Mouse (Mus musculus) CH12.LX (cell line): ENCODE measurements at regions not wholly inside any gene's neighbourhood (a gene's known extent, or its start where the extent isn't known, plus 50 kb on each side); places are given as distances from the start of the nearest gene placed in this dataset.

ENCODE experiments used
- DNase-seq: peaks from one replicate; pipeline ENCODE4 v3.0.0-alpha.2; 2013; ENCODE audit errors: extremely low read depth
- H3K27ac ChIP-seq: 2 replicates; pipeline ENCODE4 v1.5.1; 2012; ENCODE audit warnings: low read depth, mild to moderate bottlenecking, control low read depth, moderate library complexity; ENCODE audit not compliant: insufficient read depth
- H3K27me3 ChIP-seq: replicated peaks from 2 replicates; pipeline ENCODE3; 2012; ENCODE audit warnings: inconsistent platforms
- H3K36me3 ChIP-seq, 2 experiments: replicated peaks in 1 of 2; 2 replicates each; pipeline versions ENCODE3 to v1.6.1; 2012; ENCODE audit warnings: inconsistent platforms in 1 of 2, low read length in 1 of 2, mild to moderate bottlenecking in 1 of 2, mixed read lengths in 1 of 2, moderate library complexity in 1 of 2; ENCODE audit not compliant: control insufficient read depth in 1 of 2, insufficient read depth in 1 of 2
- H3K4me1 ChIP-seq, 2 experiments: 2 replicates each; pipeline ENCODE4 v1.6.1; 2012; ENCODE audit warnings: inconsistent platforms in 1 of 2, moderate library complexity in 1 of 2; ENCODE audit not compliant: insufficient read depth in 2 of 2, control insufficient read depth in 1 of 2
- H3K4me2 ChIP-seq: 2 replicates; pipeline ENCODE4 v1.6.1; 2012; ENCODE audit warnings: low read depth, mild to moderate bottlenecking, control low read depth; ENCODE audit not compliant: poor library complexity, insufficient read depth, severe bottlenecking
- H3K4me3 ChIP-seq, 3 experiments: fragments of 150-350 bp in 1 of 3; sonication (generic) in 1 of 3; replicated peaks in 1 of 3; 2 replicates each; pipeline versions ENCODE3 to v1.5.1; 2011 to 2012; ENCODE audit warnings: low read depth in 2 of 3, low read length in 2 of 3, mild to moderate bottlenecking in 2 of 3, moderate library complexity in 2 of 3, control low read depth in 1 of 3, improper control_type of control experiment in 1 of 3, inconsistent platforms in 1 of 3, mixed read lengths in 1 of 3; ENCODE audit not compliant: poor library complexity in 1 of 3
- H3K79me2 ChIP-seq: replicated peaks from 2 replicates; pipeline ENCODE4 v1.6.1; 2012; ENCODE audit warnings: mild to moderate bottlenecking, moderate library complexity; ENCODE audit not compliant: control insufficient read depth, poor library complexity, insufficient read depth, severe bottlenecking; ENCODE audit errors: extremely low read depth
- H3K9ac ChIP-seq: 2 replicates; pipeline ENCODE4 v1.6.1; 2012; ENCODE audit warnings: low read depth, mild to moderate bottlenecking, control low read depth, moderate library complexity; ENCODE audit not compliant: insufficient read depth
- H3K9me3 ChIP-seq: replicated peaks from 2 replicates; pipeline ENCODE3; 2012; ENCODE audit warnings: low read length, inconsistent platforms, mixed read lengths
- BHLHE40 ChIP-seq: IDR thresholded peaks from 2 replicates; pipeline ENCODE4 v1.6.1; 2011; ENCODE audit warnings: mild to moderate bottlenecking, low read depth, low read length, improper control_type of control experiment
- CHD1 ChIP-seq: IDR thresholded peaks from 2 replicates; pipeline ENCODE4 v1.6.1; 2012; ENCODE audit warnings: low read depth, low read length, improper control_type of control experiment, inconsistent platforms
- CHD2 ChIP-seq: IDR thresholded peaks from 2 replicates; pipeline ENCODE4 v1.6.1; 2011; ENCODE audit warnings: low read length, improper control_type of control experiment
- GABPA ChIP-seq: IDR thresholded peaks from 2 replicates; pipeline ENCODE4 v1.6.1; 2012; ENCODE audit warnings: low read depth, low read length, improper control_type of control experiment, inconsistent platforms; ENCODE audit not compliant: insufficient replicate concordance
- HCFC1 ChIP-seq: IDR thresholded peaks from 2 replicates; pipeline ENCODE4 v1.6.1; 2012; ENCODE audit warnings: low read depth, mild to moderate bottlenecking, inconsistent platforms, low read length, improper control_type of control experiment
- IRF4 ChIP-seq: IDR thresholded peaks from 2 replicates; pipeline ENCODE4 v1.6.1; 2014; ENCODE audit warnings: low read depth, mild to moderate bottlenecking, inconsistent platforms, low read length, improper control_type of control experiment
- JUN ChIP-seq: IDR thresholded peaks from 2 replicates; pipeline ENCODE4 v1.6.1; 2011; ENCODE audit warnings: low read depth, mild to moderate bottlenecking, low read length, improper control_type of control experiment, moderate library complexity; ENCODE audit not compliant: insufficient read depth
- KAT2A ChIP-seq: IDR thresholded peaks from 2 replicates; pipeline ENCODE4 v1.6.1; 2012; ENCODE audit warnings: low read length, improper control_type of control experiment, inconsistent platforms; ENCODE audit not compliant: insufficient replicate concordance
- MAX ChIP-seq: IDR thresholded peaks from 2 replicates; pipeline ENCODE4 v1.6.1; 2011; ENCODE audit warnings: low read length, improper control_type of control experiment
- MAZ ChIP-seq: IDR thresholded peaks from 2 replicates; pipeline ENCODE4 v1.6.1; 2012; ENCODE audit warnings: low read depth, mild to moderate bottlenecking, inconsistent platforms, low read length, improper control_type of control experiment, moderate library complexity
- MEF2A ChIP-seq: IDR thresholded peaks from 2 replicates; pipeline ENCODE4 v1.6.1; 2014; ENCODE audit warnings: low read depth, mild to moderate bottlenecking, inconsistent platforms, low read length, improper control_type of control experiment, borderline replicate concordance
- MXI1 ChIP-seq: IDR thresholded peaks from 2 replicates; pipeline ENCODE4 v1.6.1; 2011; ENCODE audit warnings: mild to moderate bottlenecking, low read depth, low read length, improper control_type of control experiment
- MYC ChIP-seq: IDR thresholded peaks from 2 replicates; pipeline ENCODE4 v1.6.1; 2011; ENCODE audit warnings: low read depth, mild to moderate bottlenecking, improper control_type of control experiment, low read length
- NELFE ChIP-seq: IDR thresholded peaks from 2 replicates; pipeline ENCODE4 v1.6.1; 2011; ENCODE audit warnings: low read depth, low read length, improper control_type of control experiment
- NRF1 ChIP-seq: IDR thresholded peaks from 2 replicates; pipeline ENCODE4 v1.6.1; 2014; ENCODE audit warnings: low read depth, mild to moderate bottlenecking, inconsistent platforms, low read length, improper control_type of control experiment, moderate library complexity
- PAX5 ChIP-seq: IDR thresholded peaks from 2 replicates; pipeline ENCODE4 v1.6.1; 2012; ENCODE audit warnings: low read length, inconsistent platforms, mixed read lengths
- POLR2AphosphoS2 ChIP-seq: IDR thresholded peaks from 2 replicates; pipeline ENCODE4 v1.6.1; 2011; ENCODE audit warnings: low read depth, low read length, improper control_type of control experiment
- RCOR1 ChIP-seq: conservative IDR thresholded peaks from 2 replicates; pipeline ENCODE4 v1.6.1; 2012; ENCODE audit warnings: low read depth, mild to moderate bottlenecking, inconsistent platforms, low read length, improper control_type of control experiment
- SMC3 ChIP-seq: IDR thresholded peaks from 2 replicates; pipeline ENCODE4 v1.6.1; 2011; ENCODE audit warnings: low read depth, low read length, improper control_type of control experiment
- TBP ChIP-seq: conservative IDR thresholded peaks from 2 replicates; pipeline ENCODE4 v1.6.1; 2011; ENCODE audit warnings: low read depth, low read length, improper control_type of control experiment
- TCF12 ChIP-seq: IDR thresholded peaks from 2 replicates; pipeline ENCODE4 v1.6.1; 2014; ENCODE audit warnings: low read depth, mild to moderate bottlenecking, inconsistent platforms, low read length, improper control_type of control experiment
- USF1 ChIP-seq: IDR thresholded peaks from 2 replicates; pipeline ENCODE4 v1.6.1; 2014; ENCODE audit warnings: low read depth, mild to moderate bottlenecking, inconsistent platforms, low read length, improper control_type of control experiment
- USF2 ChIP-seq: conservative IDR thresholded peaks from 2 replicates; pipeline ENCODE4 v1.6.1; 2011; ENCODE audit warnings: low read depth, low read length, improper control_type of control experiment
- ZC3H11A ChIP-seq: IDR thresholded peaks from 2 replicates; pipeline ENCODE4 v1.6.1; 2012; ENCODE audit warnings: low read depth, mild to moderate bottlenecking, inconsistent platforms, low read length, improper control_type of control experiment
- ZMIZ1 ChIP-seq: IDR thresholded peaks from 2 replicates; pipeline ENCODE4 v1.6.1; 2012; ENCODE audit warnings: low read depth, mild to moderate bottlenecking, inconsistent platforms, low read length, improper control_type of control experiment
- dilution Hi-C: fragments of 300-500 bp; cut with MboI; formaldehyde crosslinking; loops from 2 replicates; pipeline ENCODE4 v1.14.3; 2020; ENCODE audit warnings: low sequenced_read_pairs; ENCODE audit not compliant: extremely low pct_unique_long_range_greater_than_20kb, extremely low pct_ligation_motif_present
- in situ Hi-C: fragments of 300-500 bp; cut with MboI; formaldehyde crosslinking; loops from 3 replicates; pipeline ENCODE4 v1.14.3; 2019; ENCODE audit warnings: low sequenced_read_pairs, low pct_ligation_motif_present, low pct_unique_long_range_greater_than_20kb, mixed read lengths

DNA sequence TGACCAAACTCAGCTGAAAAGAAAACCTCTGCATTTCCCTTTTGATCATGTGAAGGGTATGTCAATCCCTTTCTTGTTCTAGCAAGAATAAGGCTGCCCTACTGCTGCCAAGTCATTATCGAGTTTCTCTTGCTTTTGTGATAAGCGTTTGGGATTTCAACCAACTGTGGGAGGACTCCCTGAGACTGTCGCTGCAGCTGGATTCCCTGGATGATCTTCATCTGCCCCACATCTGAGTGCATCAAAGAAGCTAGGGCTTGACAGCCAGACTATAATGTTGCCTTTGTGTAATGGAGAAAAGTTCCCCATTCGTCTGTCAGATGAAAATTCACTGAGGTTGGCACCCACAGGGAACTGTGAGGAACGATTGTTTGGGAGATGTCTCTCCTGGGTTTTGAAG is 147.4 kb upstream of the Ptprk start:
- H3K9me3 ChIP-seq: peaks cover 8% of the 10 kb centered on the region
- H3K27ac ChIP-seq: no peak overlapping the region
- DNase-seq: no peak
- dilution Hi-C loops: no loop called here
- no peak overlapping the region for H3K4me2 ChIP-seq
- no peaks in the 10 kb centered on the region for H3K36me3 ChIP-seq
- H3K79me2 ChIP-seq: no peaks in the 10 kb centered on the region
- TF ChIP-seq NELFE (no peak), POLR2AphosphoS2 (no peak), KAT2A (no peak), RCOR1 (no peak), USF2 (no peak), MAX (no peak), TBP (no peak), BHLHE40 (no peak), CHD1 (no peak), USF1 (no peak), MEF2A (no peak), GABPA (no peak), MXI1 (no peak), JUN (no peak), ZMIZ1 (no peak), NRF1 (no peak)
- TF ChIP-seq, all 38 proteins: peak for 0
- in situ Hi-C loops: no loop called here
- no peaks in the 10 kb centered on the region for H3K4me1 ChIP-seq
- no peak overlapping the region for H3K9ac ChIP-seq
- no peak overlapping the region for H3K4me3 ChIP-seq
- no peaks in the 10 kb centered on the region for H3K27me3 ChIP-seq

DNA sequence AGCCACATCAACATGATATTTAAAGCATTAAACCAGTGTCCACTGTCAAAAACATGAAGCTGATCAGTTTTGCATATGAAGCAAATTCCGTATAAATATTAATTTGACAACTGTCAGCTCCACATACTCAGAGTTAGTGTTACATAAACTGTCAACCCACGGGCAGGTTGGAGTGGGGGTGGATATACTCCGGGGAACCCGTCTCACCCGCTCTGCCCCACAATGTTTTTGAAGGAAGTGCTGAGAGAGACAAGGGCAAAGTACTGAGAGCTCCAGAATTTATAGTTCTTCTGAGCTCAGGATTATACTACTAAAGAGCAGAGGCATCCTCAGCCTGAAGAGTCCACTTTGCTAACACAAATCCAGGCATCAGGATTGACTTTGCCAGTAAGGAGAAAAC is 132.5 kb upstream of the Ptprk start:
- Histone ChIP-seq H3K9me3 (peaks cover 11% of the 10 kb centered on the region), H3K36me3 (no peaks in the 10 kb centered on the region), H3K27me3 (no peaks in the 10 kb centered on the region), H3K27ac (no peak overlapping the region), H3K9ac (no peak overlapping the region), H3K79me2 (no peaks in the 10 kb centered on the region), H3K4me3 (no peak overlapping the region), H3K4me2 (no peak overlapping the region), H3K4me1 (no peaks in the 10 kb centered on the region)
- dilution Hi-C loops: no loop called here
- DNase-seq: no peak
- no peak for TF ChIP-seq TCF12
- TF ChIP-seq SMC3: no peak
- no peak for TF ChIP-seq MAZ
- TF ChIP-seq MAX: no peak
- no peak for TF ChIP-seq CHD1
- no peak for TF ChIP-seq CHD2
- TF ChIP-seq IRF4: no peak
- no peak for TF ChIP-seq NRF1
- TF ChIP-seq TBP: no peak
- TF ChIP-seq JUN: no peak
- TF ChIP-seq KAT2A: no peak
- TF ChIP-seq MYC: no peak
- no peak for TF ChIP-seq HCFC1
- no peak for TF ChIP-seq ZC3H11A
- no peak for TF ChIP-seq PAX5
- no peak for TF ChIP-seq MEF2A
- in situ Hi-C loops: no loop called here
